Mouse (Mus musculus): ENCODE measurements around the gene Man2a2.

DNA sequence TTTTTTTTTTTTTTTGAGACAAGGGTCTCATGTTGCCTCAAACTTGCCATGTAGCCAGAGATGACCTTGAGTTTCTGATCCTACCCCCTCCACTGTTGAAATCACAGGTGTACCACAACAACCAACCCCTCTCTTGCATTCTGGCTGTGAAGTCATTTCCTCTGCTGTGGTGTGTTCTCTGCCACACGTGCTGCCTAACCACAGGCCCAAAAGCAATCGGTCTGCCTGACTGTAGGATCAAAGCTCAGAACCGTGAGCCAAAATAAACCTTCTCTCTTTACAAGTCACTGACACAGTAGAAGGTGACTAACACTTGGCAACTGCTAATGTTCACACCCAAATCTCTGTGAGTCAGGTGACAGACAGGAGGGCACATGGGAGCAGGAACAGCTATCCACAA, 10.7 kb downstream of the Man2a2 start:
- TF ChIP-seq CTCF (IDR thresholded peaks at IDR 0.05) (no peak), EP300 (IDR thresholded peaks at IDR 0.05) (no peak)

Data from lung, postnatal 0 days (tissue).